Mouse (Mus musculus) embryonic facial prominence, embryonic 10.5 days (tissue): Measurements from ENCODE around the gene Olfr913. TPM values are rescaled to one million over a fixed set of nuclear protein-coding genes. Genes with fewer than 3 reads are reported as not detected.

Source experiments
- DNase-seq: peaks from one replicate; pipeline ENCODE4 v3.0.0-alpha.2; 2017; ENCODE audit warnings: low spot score
- H3K27ac ChIP-seq: fragments of 300-500 bp; sonication (generic); replicated peaks from 2 replicates; pipeline ENCODE4 v1.5.1; 2016; ENCODE audit warnings: mild to moderate bottlenecking
- H3K27me3 ChIP-seq: fragments of 300-500 bp; sonication (generic); replicated peaks from 2 replicates; pipeline ENCODE4 v1.6.1; 2016; ENCODE audit warnings: low read depth, mild to moderate bottlenecking; ENCODE audit not compliant: poor library complexity, severe bottlenecking
- H3K36me3 ChIP-seq: fragments of 300-500 bp; sonication (generic); replicated peaks from 2 replicates; pipeline ENCODE4 v1.6.1; 2016; ENCODE audit warnings: mild to moderate bottlenecking, moderate library complexity
- H3K4me1 ChIP-seq: fragments of 300-500 bp; sonication (generic); 2 replicates; pipeline ENCODE4 v1.6.1; 2016
- H3K4me3 ChIP-seq: fragments of 300-500 bp; sonication (generic); 2 replicates; pipeline ENCODE4 v1.5.1; 2016; ENCODE audit warnings: mild to moderate bottlenecking, moderate library complexity
- H3K9me3 ChIP-seq: fragments of 300-500 bp; sonication (generic); 2 replicates; pipeline ENCODE4 v1.6.1; 2016; ENCODE audit warnings: mild to moderate bottlenecking
- WGBS: fragments of 180-500 bp; shearing (Covaris S2); methylation state at CpG from one replicate; pipeline ENCODE4 v1.1.7; 2016; 5-methylcytosine and 5-hydroxymethylcytosine counted together
- polyA plus RNA-seq: library from polyadenylated mRNA; unstranded; fragments of >200 nt; fragmentation: Nextera tagmentation; extraction: Ambion mirVana; gene quantifications from 2 replicates; pipeline ENCODE4 v1.2.1, GENCODE M21; 2016

Olfr913 gene
- polyA plus RNA-seq: not detected in 2 replicates

GRCm38 (mm10) chr9:38592459-38592858, at the start of gene Olfr913:
Gene Olfr913 (plus strand): TSS chr9:38592759.
- 73% methylated on average over 2 of the region's 2 CpGs for WGBS
- Histone ChIP-seq H3K27me3 (no peaks in the 10 kb centered on the region), H3K4me3 (no peak within 1 kb of the TSS), H3K4me1 (no peaks in the 10 kb centered on the region), H3K9me3 (no peaks in the 10 kb centered on the region), H3K36me3 (no peaks in the 10 kb centered on the region), H3K27ac (no peak within 1 kb of the TSS)
- DNase-seq: no peak

- H3K27me3 ChIP-seq: no peaks in the 10 kb centered on the region
- DNase-seq: no peak
- no peaks in the 10 kb centered on the region for H3K4me1 ChIP-seq
- no peak within 1 kb of the TSS for H3K4me3 ChIP-seq
- 85% methylated on average over 1 of the region's 1 CpGs for WGBS
- H3K9me3 ChIP-seq: no peaks in the 10 kb centered on the region
- no peaks in the 10 kb centered on the region for H3K36me3 ChIP-seq
- no peak within 1 kb of the TSS for H3K27ac ChIP-seq
Observed at GRCm38 (mm10) chr9:38579878-38580277, 12.7 kb upstream of the Olfr913 start, which contains the start of gene Olfr912. Gene Olfr912 (plus strand): TSS chr9:38580178.

GRCm38 (mm10) chr9:38591056-38591455, 1.5 kb upstream of the Olfr913 start:
- Histone ChIP-seq H3K27ac (no peak overlapping the region), H3K4me3 (no peak overlapping the region), H3K27me3 (no peaks in the 10 kb centered on the region), H3K4me1 (no peaks in the 10 kb centered on the region), H3K36me3 (no peaks in the 10 kb centered on the region), H3K9me3 (no peaks in the 10 kb centered on the region)
- DNase-seq: no peak
- 54% methylated on average over 1 of the region's 1 CpGs for WGBS

GRCm38 (mm10) chr9:38604802-38605201, 12.2 kb downstream of the Olfr913 start, which contains the start of gene Olfr914:
Gene Olfr914 (plus strand): TSS chr9:38605102.
- H3K4me1 ChIP-seq: no peaks in the 10 kb centered on the region
- no peak for DNase-seq
- no peak within 1 kb of the TSS for H3K27ac ChIP-seq

GRCm38 (mm10) chr9:38632406-38632805, 39.8 kb downstream of the Olfr913 start:
- H3K27ac ChIP-seq: no peak overlapping the region
- H3K9me3 ChIP-seq: peaks cover 5% of the 10 kb centered on the region
- DNase-seq: no peak
- no peaks in the 10 kb centered on the region for H3K27me3 ChIP-seq
- no peaks in the 10 kb centered on the region for H3K4me1 ChIP-seq
- 85% methylated on average over 4 of the region's 4 CpGs for WGBS
- H3K36me3 ChIP-seq: no peaks in the 10 kb centered on the region
- H3K4me3 ChIP-seq: no peak overlapping the region

More at GRCm38 (mm10) chr9:38604802-38605201, 12.2 kb downstream of the Olfr913 start, which contains the start of gene Olfr914:
- WGBS: 74% methylated on average over 2 of the region's 2 CpGs
- no peaks in the 10 kb centered on the region for H3K27me3 ChIP-seq
- no peak within 1 kb of the TSS for H3K4me3 ChIP-seq
- H3K9me3 ChIP-seq: no peaks in the 10 kb centered on the region
- H3K36me3 ChIP-seq: no peaks in the 10 kb centered on the region

Other genes with a start within 250 kb of the Olfr913 start
- gene Olfr898, start 244.3 kb upstream of the Olfr913 start, polyA plus RNA-seq: not detected in 2 replicates
- not detected in 2 replicates for gene Olfr250, start 225.9 kb upstream of the Olfr913 start, polyA plus RNA-seq
- not detected in 2 replicates for gene Olfr251, start 215.7 kb upstream of the Olfr913 start, polyA plus RNA-seq
- not detected in 2 replicates for gene Olfr147, start 191.1 kb upstream of the Olfr913 start, polyA plus RNA-seq
- not detected in 2 replicates for gene Olfr901, start 163.3 kb upstream of the Olfr913 start, polyA plus RNA-seq
- gene Olfr902, start 145.1 kb upstream of the Olfr913 start, polyA plus RNA-seq: not detected in 2 replicates
- gene Olfr904, start 129.6 kb upstream of the Olfr913 start, polyA plus RNA-seq: not detected in 2 replicates
- gene Olfr905, start 121.7 kb upstream of the Olfr913 start, polyA plus RNA-seq: not detected in 2 replicates
- not detected in 2 replicates for gene Olfr906, start 105.7 kb upstream of the Olfr913 start, polyA plus RNA-seq
- not detected in 2 replicates for gene Olfr907, start 97.0 kb upstream of the Olfr913 start, polyA plus RNA-seq
- gene Olfr911-ps1, start 71.2 kb upstream of the Olfr913 start, polyA plus RNA-seq: not detected in 2 replicates
- not detected in 2 replicates for gene Olfr910, start 54.9 kb upstream of the Olfr913 start, polyA plus RNA-seq
- not detected in 2 replicates for gene Olfr912, start 12.6 kb upstream of the Olfr913 start, polyA plus RNA-seq
- not detected in 2 replicates for gene Olfr914, start 12.3 kb downstream of the Olfr913 start, polyA plus RNA-seq
- gene Olfr916, start 67.1 kb downstream of the Olfr913 start, polyA plus RNA-seq: not detected in 2 replicates
- gene Olfr917, start 73.1 kb downstream of the Olfr913 start, polyA plus RNA-seq: not detected in 2 replicates
- not detected in 2 replicates for gene Olfr918, start 81.8 kb downstream of the Olfr913 start, polyA plus RNA-seq
- gene Olfr919, start 110.9 kb downstream of the Olfr913 start, polyA plus RNA-seq: not detected in 2 replicates
- gene Vwa5a, start 125.5 kb downstream of the Olfr913 start, polyA plus RNA-seq: 7.0 and 9.2 TPM in 2 replicates
- not detected in 2 replicates for gene Olfr920, start 159.5 kb downstream of the Olfr913 start, polyA plus RNA-seq
- not detected in 2 replicates for gene Olfr921, start 180.3 kb downstream of the Olfr913 start, polyA plus RNA-seq
- not detected in 2 replicates for gene Olfr922, start 221.9 kb downstream of the Olfr913 start, polyA plus RNA-seq
- not detected in 2 replicates for gene Olfr923, start 233.8 kb downstream of the Olfr913 start, polyA plus RNA-seq